Mouse (Mus musculus) frontal cortex, adult (tissue): ENCODE measurements at regions not wholly inside any gene's neighbourhood (a gene's known extent, or its start where the extent isn't known, plus 50 kb on each side); places are given as distances from the start of the nearest gene placed in this dataset.
A peak's percentile ranks its signal among the peaks of the same experiment; 100 is the strongest.
"Not testable (repeated sequence)": the region's sequence is repeated elsewhere in the genome, so short reads cannot be mapped to it uniquely, and the experiment has no call there.

Source experiments
- ATAC-seq: cut with Nextera tagmentation; 2 replicates; pipeline ENCODE4 v1.9.2; 2017; ENCODE audit warnings: mild to moderate bottlenecking, moderate library complexity, mixed read lengths; ENCODE audit not compliant: low TSS enrichment

GRCm38 (mm10) chr17:79977154-79977571, 81.2 kb upstream of the Atl2 start:
- no peak for ATAC-seq

- ATAC-seq = no peak
Observed at GRCm38 (mm10) chr17:79976518-79977100, 80.7 kb upstream of the Atl2 start.

GRCm38 (mm10) chr17:79975997-79976443, 80.1 kb upstream of the Atl2 start:
- ATAC-seq = peak; percentile 85

- not testable (repeated sequence) for ATAC-seq
Observed at GRCm38 (mm10) chr17:79975150-79975757, 79.3 kb upstream of the Atl2 start.

GRCm38 (mm10) chr17:79971721-79972336, 75.9 kb upstream of the Atl2 start:
- no peak for ATAC-seq

GRCm38 (mm10) chr17:79969500-79969972, 73.6 kb upstream of the Atl2 start:
- ATAC-seq = no peak

GRCm38 (mm10) chr17:79968819-79969218, 72.9 kb upstream of the Atl2 start:
- ATAC-seq = no peak

GRCm38 (mm10) chr17:79966981-79967380, 71.1 kb upstream of the Atl2 start:
- no peak for ATAC-seq

- ATAC-seq = no peak
Observed at GRCm38 (mm10) chr17:79965625-79966024, 69.7 kb upstream of the Atl2 start.

GRCm38 (mm10) chr17:79964850-79965249, 68.9 kb upstream of the Atl2 start:
- no peak for ATAC-seq

- ATAC-seq = no peak
Observed at GRCm38 (mm10) chr17:79963330-79963729, 67.4 kb upstream of the Atl2 start.

- peak; percentile 69 for ATAC-seq
Observed at GRCm38 (mm10) chr17:79961391-79961790, 65.5 kb upstream of the Atl2 start.

GRCm38 (mm10) chr17:79960688-79961087, 64.8 kb upstream of the Atl2 start:
- ATAC-seq = no peak

GRCm38 (mm10) chr17:79955267-79955666, 59.3 kb upstream of the Atl2 start:
- no peak for ATAC-seq

- 0 out of 2 replicates have a peak, but pooled peaks have one; percentile 22 for ATAC-seq
Observed at GRCm38 (mm10) chr17:79954624-79955244, 58.8 kb upstream of the Atl2 start.

- ATAC-seq = peak; percentile 58; the same call in 1 of the 2 replicates
Observed at GRCm38 (mm10) chr17:79948591-79949475, 52.9 kb upstream of the Atl2 start.
